Mouse (Mus musculus) urinary bladder, postnatal 25 days (tissue): Measurements from ENCODE around the gene Tmem176b.
A peak's percentile ranks its signal among the peaks of the same experiment; 100 is the strongest.
"Not testable (repeated sequence)": the region's sequence is repeated elsewhere in the genome, so short reads cannot be mapped to it uniquely, and the experiment has no call there.

Experiments
- DNase-seq: peaks from one replicate; pipeline ENCODE4 v3.0.0; 2022; ENCODE audit warnings: low spot score

Gene Tmem176b

GRCm38 (mm10) chr6:48842111-48842842 is 981 bp upstream of the Tmem176b start:
- peak; percentile 46 for DNase-seq

GRCm38 (mm10) chr6:48840371-48840969 is 826 bp downstream of the Tmem176b start, which contains the start of gene Tmem176a:
Gene Tmem176a (plus strand): TSS chr6:48840919.
- DNase-seq = no peak

- DNase-seq = no peak
Measured at GRCm38 (mm10) chr6:48838321-48839080, 2.8 kb downstream of the Tmem176b start.

GRCm38 (mm10) chr6:48837516-48837915 is 3.8 kb downstream of the Tmem176b start:
- DNase-seq = no peak

- DNase-seq = no peak
Measured at GRCm38 (mm10) chr6:48836146-48836545, 5.2 kb downstream of the Tmem176b start.

- DNase-seq = no peak
Measured at GRCm38 (mm10) chr6:48835241-48835640, 6.1 kb downstream of the Tmem176b start.

GRCm38 (mm10) chr6:48833515-48833914 is 7.8 kb downstream of the Tmem176b start:
- no peak for DNase-seq

GRCm38 (mm10) chr6:48832426-48832825 is 8.9 kb downstream of the Tmem176b start:
- DNase-seq = no peak

GRCm38 (mm10) chr6:48831141-48831540 is 10.2 kb downstream of the Tmem176b start:
- no peak for DNase-seq

- DNase-seq = no peak
Measured at GRCm38 (mm10) chr6:48830241-48830640, 11.1 kb downstream of the Tmem176b start.

- no peak for DNase-seq
Measured at GRCm38 (mm10) chr6:48829651-48830050, 11.6 kb downstream of the Tmem176b start.

- no peak for DNase-seq
Measured at GRCm38 (mm10) chr6:48828976-48829375, 12.3 kb downstream of the Tmem176b start.

- no peak for DNase-seq
Measured at GRCm38 (mm10) chr6:48825016-48825415, 16.3 kb downstream of the Tmem176b start.

GRCm38 (mm10) chr6:48821991-48822785 is 19.1 kb downstream of the Tmem176b start:
- not testable (repeated sequence) for DNase-seq

GRCm38 (mm10) chr6:48817815-48818214 is 23.5 kb downstream of the Tmem176b start:
- peak; percentile 78 for DNase-seq

- DNase-seq = no peak
Measured at GRCm38 (mm10) chr6:48815013-48815412, 26.3 kb downstream of the Tmem176b start.

- no peak for DNase-seq
Measured at GRCm38 (mm10) chr6:48809494-48810219, 31.6 kb downstream of the Tmem176b start.

GRCm38 (mm10) chr6:48806746-48807145 is 34.5 kb downstream of the Tmem176b start:
- no peak for DNase-seq

- no peak for DNase-seq
Measured at GRCm38 (mm10) chr6:48804346-48804745, 37.0 kb downstream of the Tmem176b start.

GRCm38 (mm10) chr6:48803406-48804051 is 37.8 kb downstream of the Tmem176b start:
- DNase-seq = no peak

GRCm38 (mm10) chr6:48801897-48802296 is 39.4 kb downstream of the Tmem176b start:
- DNase-seq = no peak
